Mouse (Mus musculus): ENCODE results near the gene Dexi. TPM values are rescaled to one million over a fixed set of nuclear protein-coding genes. Genes with fewer than 3 reads are reported as not detected.

Gene Dexi
- polyA plus RNA-seq, 1 experiment = 143 TPM

GRCm38 (mm10) chr16:10486993-10487392 is 55.9 kb downstream of the Dexi start:
- 55% methylated on average over 3 of the region's 3 CpGs for WGBS
- Histone ChIP-seq H3K4me1 (ENCODE audit: control insufficient read depth, insufficient read depth, low read length) (no peaks in the 10 kb centered on the region), H3K4me3 (replicated peaks; ENCODE audit: insufficient read depth, low read depth, low read length) (no peak overlapping the region), H3K27ac (ENCODE audit: insufficient read depth, low read length) (no peak overlapping the region), H3K27me3 (ENCODE audit: control insufficient read depth, insufficient read depth, low read length) (no peaks in the 10 kb centered on the region)
- TF ChIP-seq POLR2A (IDR thresholded peaks at IDR 0.05; ENCODE audit: borderline replicate concordance, insufficient read depth, low read length) (no peak), CTCF (IDR thresholded peaks at IDR 0.05; ENCODE audit: borderline replicate concordance, insufficient read depth, low read depth, low read length) (no peak)
- DNase-seq = no peak

GRCm38 (mm10) chr16:10482343-10482742 is 60.5 kb downstream of the Dexi start:
- WGBS = 66% methylated on average over 4 of the region's 4 CpGs
- no peak for DNase-seq
- no peaks in the 10 kb centered on the region for H3K27me3 ChIP-seq (ENCODE audit: control insufficient read depth, insufficient read depth, low read length)
- no peaks in the 10 kb centered on the region for H3K4me1 ChIP-seq (ENCODE audit: control insufficient read depth, insufficient read depth, low read length)
- no peak overlapping the region for H3K4me3 ChIP-seq (replicated peaks; ENCODE audit: insufficient read depth, low read depth, low read length)
- no peak overlapping the region for H3K27ac ChIP-seq (ENCODE audit: insufficient read depth, low read length)
- TF ChIP-seq POLR2A (IDR thresholded peaks at IDR 0.05; ENCODE audit: borderline replicate concordance, insufficient read depth, low read length) = no peak
- no peak for TF ChIP-seq CTCF (IDR thresholded peaks at IDR 0.05; ENCODE audit: borderline replicate concordance, insufficient read depth, low read depth, low read length)

- Histone ChIP-seq H3K27ac (ENCODE audit: insufficient read depth, low read length) (no peak within 1 kb of the TSS), H3K4me3 (replicated peaks; ENCODE audit: insufficient read depth, low read depth, low read length) (no peak within 1 kb of the TSS), H3K4me1 (ENCODE audit: control insufficient read depth, insufficient read depth, low read length) (no peaks in the 10 kb centered on the region), H3K27me3 (ENCODE audit: control insufficient read depth, insufficient read depth, low read length) (no peaks in the 10 kb centered on the region)
- WGBS = 57% methylated on average over 5 of the region's 5 CpGs
- DNase-seq = no peak
- TF ChIP-seq POLR2A (IDR thresholded peaks at IDR 0.05; ENCODE audit: borderline replicate concordance, insufficient read depth, low read length) (no peak), CTCF (IDR thresholded peaks at IDR 0.05; ENCODE audit: borderline replicate concordance, insufficient read depth, low read depth, low read length) (no peak)
Measured at GRCm38 (mm10) chr16:10479857-10480256, 63.0 kb downstream of the Dexi start, which contains the start of gene Ciita. Gene Ciita, plus strand, starts transcription at chr16:10480059.

GRCm38 (mm10) chr16:10475919-10476318 is 66.9 kb downstream of the Dexi start:
- H3K4me1 ChIP-seq (ENCODE audit: control insufficient read depth, insufficient read depth, low read length) = no peaks in the 10 kb centered on the region
- no peak for DNase-seq
- 82% methylated on average over 2 of the region's 2 CpGs for WGBS
- no peak for TF ChIP-seq CTCF (IDR thresholded peaks at IDR 0.05; ENCODE audit: borderline replicate concordance, insufficient read depth, low read depth, low read length)
- no peak for TF ChIP-seq POLR2A (IDR thresholded peaks at IDR 0.05; ENCODE audit: borderline replicate concordance, insufficient read depth, low read length)
- H3K4me3 ChIP-seq (replicated peaks; ENCODE audit: insufficient read depth, low read depth, low read length) = no peak overlapping the region
- no peaks in the 10 kb centered on the region for H3K27me3 ChIP-seq (ENCODE audit: control insufficient read depth, insufficient read depth, low read length)
- H3K27ac ChIP-seq (ENCODE audit: insufficient read depth, low read length) = no peak overlapping the region

GRCm38 (mm10) chr16:10474956-10475355 is 67.9 kb downstream of the Dexi start:
- 80% methylated on average over 3 of the region's 3 CpGs for WGBS
- no peaks in the 10 kb centered on the region for H3K4me1 ChIP-seq (ENCODE audit: control insufficient read depth, insufficient read depth, low read length)
- H3K4me3 ChIP-seq (replicated peaks; ENCODE audit: insufficient read depth, low read depth, low read length) = no peak overlapping the region
- no peaks in the 10 kb centered on the region for H3K27me3 ChIP-seq (ENCODE audit: control insufficient read depth, insufficient read depth, low read length)
- no peak overlapping the region for H3K27ac ChIP-seq (ENCODE audit: insufficient read depth, low read length)
- no peak for DNase-seq
- no peak for TF ChIP-seq CTCF (IDR thresholded peaks at IDR 0.05; ENCODE audit: borderline replicate concordance, insufficient read depth, low read depth, low read length)
- TF ChIP-seq POLR2A (IDR thresholded peaks at IDR 0.05; ENCODE audit: borderline replicate concordance, insufficient read depth, low read length) = no peak

- TF ChIP-seq POLR2A (IDR thresholded peaks at IDR 0.05; ENCODE audit: borderline replicate concordance, insufficient read depth, low read length) (no peak), CTCF (IDR thresholded peaks at IDR 0.05; ENCODE audit: borderline replicate concordance, insufficient read depth, low read depth, low read length) (no peak)
- Histone ChIP-seq H3K27ac (ENCODE audit: insufficient read depth, low read length) (no peak overlapping the region), H3K27me3 (ENCODE audit: control insufficient read depth, insufficient read depth, low read length) (no peaks in the 10 kb centered on the region), H3K4me1 (ENCODE audit: control insufficient read depth, insufficient read depth, low read length) (no peaks in the 10 kb centered on the region), H3K4me3 (replicated peaks; ENCODE audit: insufficient read depth, low read depth, low read length) (no peak overlapping the region)
- WGBS = 96% methylated on average over 3 of the region's 3 CpGs
- DNase-seq = no peak
Measured at GRCm38 (mm10) chr16:10471950-10472349, 70.9 kb downstream of the Dexi start.

- TF ChIP-seq POLR2A (IDR thresholded peaks at IDR 0.05; ENCODE audit: borderline replicate concordance, insufficient read depth, low read length) (no peak), CTCF (IDR thresholded peaks at IDR 0.05; ENCODE audit: borderline replicate concordance, insufficient read depth, low read depth, low read length) (no peak)
- DNase-seq = no peak
- H3K27me3 ChIP-seq (ENCODE audit: control insufficient read depth, insufficient read depth, low read length) = no peaks in the 10 kb centered on the region
- WGBS = 48% methylated on average over 1 of the region's 1 CpGs
- no peaks in the 10 kb centered on the region for H3K4me1 ChIP-seq (ENCODE audit: control insufficient read depth, insufficient read depth, low read length)
- H3K27ac ChIP-seq (ENCODE audit: insufficient read depth, low read length) = no peak overlapping the region
- no peak overlapping the region for H3K4me3 ChIP-seq (replicated peaks; ENCODE audit: insufficient read depth, low read depth, low read length)
Measured at GRCm38 (mm10) chr16:10468201-10468600, 74.7 kb downstream of the Dexi start.

- TF ChIP-seq CTCF (IDR thresholded peaks at IDR 0.05; ENCODE audit: borderline replicate concordance, insufficient read depth, low read depth, low read length) (no peak), POLR2A (IDR thresholded peaks at IDR 0.05; ENCODE audit: borderline replicate concordance, insufficient read depth, low read length) (no peak)
- Histone ChIP-seq H3K4me1 (ENCODE audit: control insufficient read depth, insufficient read depth, low read length) (no peaks in the 10 kb centered on the region), H3K4me3 (replicated peaks; ENCODE audit: insufficient read depth, low read depth, low read length) (no peak overlapping the region), H3K27ac (ENCODE audit: insufficient read depth, low read length) (no peak overlapping the region), H3K27me3 (ENCODE audit: control insufficient read depth, insufficient read depth, low read length) (no peaks in the 10 kb centered on the region)
- DNase-seq = no peak
- 37% methylated on average over 11 of the region's 11 CpGs for WGBS
Measured at GRCm38 (mm10) chr16:10467391-10468107, 75.3 kb downstream of the Dexi start.

Data from cerebellum, adult 2 months (tissue).